Mouse (Mus musculus) kidney, embryonic 15.5 days (tissue): Measurements from ENCODE around the gene Btbd9. TPM values are rescaled to one million over a fixed set of nuclear protein-coding genes. Genes with fewer than 3 reads are reported as not detected.

ENCODE experiments used
- ATAC-seq: fragments of 200-750 bp; cut with Nextera tagmentation; replicated peaks from 2 replicates; pipeline ENCODE4 v1.8.0; 2017; ENCODE audit warnings: moderate TSS enrichment; ENCODE audit not compliant: low FRiP score
- H3K27ac ChIP-seq: fragments of 300-500 bp; sonication (generic); 2 replicates; pipeline ENCODE4 v1.5.1; 2015; ENCODE audit warnings: mild to moderate bottlenecking, inconsistent platforms
- H3K27me3 ChIP-seq: fragments of 300-500 bp; sonication (generic); 2 replicates; pipeline ENCODE4 v1.6.1; 2015; ENCODE audit warnings: inconsistent platforms
- H3K36me3 ChIP-seq: fragments of 300-500 bp; sonication (generic); 2 replicates; pipeline ENCODE4 v1.6.1; 2015; ENCODE audit warnings: inconsistent platforms
- H3K4me1 ChIP-seq: fragments of 300-500 bp; sonication (generic); 2 replicates; pipeline ENCODE4 v1.6.1; 2015; ENCODE audit warnings: inconsistent platforms
- H3K4me2 ChIP-seq: fragments of 300-500 bp; sonication (generic); 2 replicates; pipeline ENCODE4 v1.6.1; 2015; ENCODE audit warnings: moderate library complexity, mild to moderate bottlenecking, inconsistent platforms
- H3K4me3 ChIP-seq: fragments of 300-500 bp; sonication (generic); replicated peaks from 2 replicates; pipeline ENCODE4 v1.5.1; 2015; ENCODE audit warnings: mild to moderate bottlenecking, inconsistent platforms
- H3K9ac ChIP-seq: fragments of 300-500 bp; sonication (generic); 2 replicates; pipeline ENCODE4 v1.6.1; 2015; ENCODE audit warnings: mild to moderate bottlenecking, inconsistent platforms
- H3K9me3 ChIP-seq: fragments of 300-500 bp; sonication (generic); replicated peaks from 2 replicates; pipeline ENCODE4 v1.6.1; 2016; ENCODE audit warnings: inconsistent platforms
- WGBS: fragments of 180-500 bp; shearing (Covaris S2); methylation state at CpG from one replicate; pipeline ENCODE4 v1.1.7; 2015; ENCODE audit warnings: mixed read lengths; 5-methylcytosine and 5-hydroxymethylcytosine counted together
- polyA plus RNA-seq: library from polyadenylated mRNA; unstranded; fragments of >200 nt; fragmentation: Nextera tagmentation; extraction: Ambion mirVana; gene quantifications from 2 replicates; pipeline ENCODE4 v1.2.1, GENCODE M21; 2015

The Btbd9 gene
- polyA plus RNA-seq, 1 experiment from 2014 or later = 57.8 TPM

- Histone ChIP-seq H3K27ac (no peak overlapping the region), H3K9me3 (no peaks in the 10 kb centered on the region), H3K27me3 (no peaks in the 10 kb centered on the region), H3K4me1 (peaks cover 3% of the 10 kb centered on the region; the same call in 1 of the 2 replicates), H3K4me2 (no peak overlapping the region), H3K4me3 (no peak overlapping the region), H3K9ac (no peak overlapping the region), H3K36me3 (no peaks in the 10 kb centered on the region)
- WGBS = 79% methylated on average over 2 of the region's 2 CpGs
- ATAC-seq = no peak
Measured at GRCm38 (mm10) chr17:30301338-30301737, 274.9 kb downstream of the Btbd9 start.

DNA sequence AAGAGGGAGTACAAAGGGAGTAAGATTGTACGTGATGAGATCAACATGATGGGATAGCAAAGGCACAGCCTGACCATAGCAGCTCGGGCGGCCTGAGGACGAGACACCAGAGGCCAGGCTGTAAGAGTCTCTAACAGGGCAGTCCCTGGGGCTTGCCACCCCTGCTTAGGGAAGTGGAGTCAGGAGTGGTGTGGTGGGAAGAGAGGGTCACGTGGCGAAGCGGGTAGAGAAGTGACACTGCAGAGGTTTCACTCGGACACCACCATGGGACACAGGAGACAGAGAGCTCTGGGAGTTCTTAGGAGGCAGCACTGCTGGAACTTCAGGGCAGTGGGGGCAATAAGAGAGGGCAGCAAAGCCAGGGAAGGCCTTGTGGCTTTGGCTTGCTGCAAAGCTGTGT lies 278.9 kb downstream of the Btbd9 start:
- Histone ChIP-seq H3K27ac (no peak overlapping the region), H3K4me1 (peaks cover 18% of the 10 kb centered on the region; the same call in 1 of the 2 replicates), H3K9me3 (no peaks in the 10 kb centered on the region), H3K27me3 (no peaks in the 10 kb centered on the region), H3K4me2 (no peak overlapping the region), H3K4me3 (no peak overlapping the region), H3K9ac (no peak overlapping the region), H3K36me3 (no peaks in the 10 kb centered on the region)
- WGBS = 94% methylated on average over 8 of the region's 8 CpGs
- ATAC-seq = no peak

DNA sequence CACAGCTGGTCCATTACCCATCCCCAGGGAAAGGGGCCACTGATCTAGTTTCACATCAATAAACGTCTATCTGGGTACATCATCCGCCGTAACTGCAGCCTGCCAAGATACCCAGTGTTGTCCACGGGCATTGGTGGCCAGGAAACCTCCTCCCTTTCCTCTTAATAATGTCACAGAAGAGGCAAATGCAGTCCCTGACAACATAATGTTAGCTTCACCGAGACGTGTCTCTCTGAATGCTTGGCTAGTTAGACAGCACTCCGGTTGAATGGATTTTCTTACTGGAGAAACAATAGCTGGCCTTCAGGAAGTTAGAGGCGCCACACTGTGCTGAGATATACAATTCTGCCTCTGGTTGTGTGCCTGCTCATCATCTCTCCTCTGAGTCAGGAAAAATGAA lies 280.2 kb downstream of the Btbd9 start:
- Histone ChIP-seq H3K9ac (no peak overlapping the region), H3K27me3 (no peaks in the 10 kb centered on the region), H3K4me1 (peaks cover 30% of the 10 kb centered on the region), H3K9me3 (no peaks in the 10 kb centered on the region), H3K4me2 (no peak overlapping the region), H3K36me3 (no peaks in the 10 kb centered on the region), H3K4me3 (no peak overlapping the region), H3K27ac (no peak overlapping the region)
- ATAC-seq = no peak
- WGBS = 40% methylated on average over 8 of the region's 8 CpGs

DNA sequence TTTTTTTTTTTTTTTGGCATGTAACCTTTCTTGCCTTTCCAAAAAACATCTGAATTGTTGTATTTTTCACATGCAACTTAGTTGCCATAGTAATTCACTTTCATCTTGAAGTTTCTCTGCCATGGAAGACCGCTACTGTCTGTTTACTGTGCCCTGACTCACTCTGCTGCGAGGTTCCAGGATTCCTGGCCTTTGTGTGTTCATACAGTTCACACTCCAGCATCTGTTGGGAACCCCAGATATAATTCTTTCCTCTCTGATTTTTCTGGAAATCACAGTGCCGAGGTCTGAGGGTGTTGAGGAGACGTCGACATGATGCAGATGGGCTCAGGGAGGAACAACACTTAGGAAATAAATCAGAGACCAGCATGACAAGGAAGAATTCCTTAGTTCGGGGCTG lies 283.6 kb downstream of the Btbd9 start:
- Histone ChIP-seq H3K27me3 (no peaks in the 10 kb centered on the region), H3K4me2 (no peak overlapping the region), H3K4me1 (peaks cover 39% of the 10 kb centered on the region), H3K27ac (no peak overlapping the region), H3K4me3 (no peak overlapping the region), H3K9ac (no peak overlapping the region), H3K9me3 (no peaks in the 10 kb centered on the region), H3K36me3 (no peaks in the 10 kb centered on the region)
- WGBS = 38% methylated on average over 6 of the region's 6 CpGs
- no peak for ATAC-seq

DNA sequence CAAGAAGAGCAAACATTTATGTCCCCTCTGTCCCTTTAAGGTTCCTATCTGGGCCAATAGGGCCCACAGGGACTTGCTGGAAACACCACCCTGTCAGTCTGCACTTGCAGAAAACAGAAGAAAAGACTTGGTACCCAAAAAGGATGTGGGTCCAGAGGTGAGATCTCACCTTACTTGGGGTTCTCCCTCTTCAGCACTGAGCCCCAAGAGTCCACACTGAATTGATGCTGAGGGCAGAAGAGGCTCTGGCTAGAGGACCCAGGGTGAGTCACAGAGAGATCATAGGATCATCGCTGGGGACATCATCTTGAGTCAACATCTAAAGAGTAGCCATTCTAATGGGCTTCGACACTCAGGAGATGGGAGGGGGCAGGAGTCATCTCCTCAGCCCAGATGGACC lies 290.6 kb downstream of the Btbd9 start:
- ATAC-seq = no peak
- no peak overlapping the region for H3K4me2 ChIP-seq
- 86% methylated on average over 2 of the region's 2 CpGs for WGBS
- no peaks in the 10 kb centered on the region for H3K27me3 ChIP-seq
- H3K4me3 ChIP-seq = no peak overlapping the region
- H3K9me3 ChIP-seq = no peaks in the 10 kb centered on the region
- H3K36me3 ChIP-seq = no peaks in the 10 kb centered on the region
- no peak overlapping the region for H3K27ac ChIP-seq
- peaks cover 22% of the 10 kb centered on the region for H3K4me1 ChIP-seq
- no peak overlapping the region for H3K9ac ChIP-seq

DNA sequence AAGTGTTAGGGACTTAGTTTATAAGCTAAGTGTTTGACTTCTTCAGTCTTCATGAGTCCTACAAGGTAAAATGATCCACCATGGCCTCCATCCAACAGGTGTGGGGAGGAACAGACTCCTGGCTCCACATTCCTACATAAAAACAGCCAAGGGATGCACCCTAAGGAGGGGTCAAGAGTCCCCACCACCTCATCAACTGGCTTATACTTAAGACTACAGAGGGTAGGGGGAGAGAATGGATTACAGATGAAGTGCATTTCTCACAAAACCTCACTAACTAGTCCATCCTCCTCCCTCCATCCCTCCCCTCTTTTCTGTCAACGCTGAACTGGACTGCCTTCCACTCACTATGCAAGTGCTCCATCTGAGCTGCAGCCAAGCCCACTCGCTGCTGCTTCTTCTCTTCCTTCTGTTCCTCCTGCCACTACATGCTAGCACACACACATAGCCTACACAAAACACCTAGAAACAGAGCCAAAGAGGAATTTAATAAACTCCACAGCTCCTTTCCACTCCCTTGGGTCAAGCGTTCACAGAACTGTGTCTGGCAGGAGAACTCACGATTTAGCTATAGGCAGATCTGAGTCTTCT lies 292.7 kb downstream of the Btbd9 start:
- 78% methylated on average over 4 of the region's 4 CpGs for WGBS

GRCm38 (mm10) chr17:30283001-30283400 lies 293.3 kb downstream of the Btbd9 start:
- Histone ChIP-seq H3K27ac (no peak overlapping the region), H3K36me3 (no peaks in the 10 kb centered on the region), H3K27me3 (no peaks in the 10 kb centered on the region), H3K9ac (no peak overlapping the region), H3K4me3 (no peak overlapping the region), H3K4me1 (peaks cover 21% of the 10 kb centered on the region), H3K4me2 (no peak overlapping the region), H3K9me3 (no peaks in the 10 kb centered on the region)
- no peak for ATAC-seq

More for the DNA sequence above, 292.7 kb downstream of the Btbd9 start:
- no peak overlapping the region for H3K27ac ChIP-seq
- H3K4me3 ChIP-seq = no peak overlapping the region
- no peak for ATAC-seq
- peaks cover 21% of the 10 kb centered on the region for H3K4me1 ChIP-seq
- H3K9me3 ChIP-seq = no peaks in the 10 kb centered on the region
- H3K4me2 ChIP-seq = no peak overlapping the region
- H3K36me3 ChIP-seq = no peaks in the 10 kb centered on the region
- H3K9ac ChIP-seq = no peak overlapping the region
- H3K27me3 ChIP-seq = no peaks in the 10 kb centered on the region

DNA sequence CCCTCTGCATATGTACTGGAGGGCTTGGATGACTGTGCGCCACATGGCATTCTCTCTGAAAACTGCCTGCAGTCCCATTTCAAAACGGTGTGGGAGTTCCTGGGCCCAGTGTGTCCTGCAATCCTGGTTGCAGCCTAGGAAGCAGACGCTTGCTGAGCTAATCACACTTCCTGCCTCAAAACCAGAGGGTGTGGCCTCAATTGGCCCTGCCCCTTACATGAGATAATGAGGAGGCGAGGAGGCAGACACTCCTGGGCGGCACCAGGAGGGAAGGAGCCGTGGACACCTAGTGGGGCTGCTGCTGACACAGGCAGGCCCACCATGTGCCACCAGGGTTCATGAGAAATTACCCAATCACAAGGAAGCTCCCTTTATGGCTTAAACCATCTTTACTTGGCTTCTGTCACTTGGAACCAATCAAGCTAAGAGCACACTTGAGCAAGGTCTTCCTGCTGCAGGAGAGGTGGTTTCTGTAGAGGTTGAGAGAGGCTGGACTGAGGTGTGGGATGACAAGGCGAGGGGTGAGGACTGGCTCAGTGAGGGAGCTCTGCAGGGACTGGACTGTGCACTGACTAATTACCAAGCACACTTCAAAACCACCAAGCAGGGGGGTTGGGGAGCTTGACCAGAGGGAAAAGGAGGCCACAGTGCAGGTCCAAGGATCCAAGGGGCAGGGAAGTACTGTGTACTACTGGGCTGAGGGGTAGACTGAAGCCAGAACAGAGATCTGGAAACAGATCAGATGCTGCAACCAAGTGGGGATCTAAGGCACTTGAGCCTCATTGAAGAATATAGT lies 295.8 kb downstream of the Btbd9 start:
- Histone ChIP-seq H3K4me2 (no peak overlapping the region), H3K27me3 (no peaks in the 10 kb centered on the region), H3K9me3 (no peaks in the 10 kb centered on the region), H3K36me3 (no peaks in the 10 kb centered on the region), H3K4me1 (peaks cover 13% of the 10 kb centered on the region), H3K4me3 (no peak overlapping the region), H3K27ac (no peak overlapping the region), H3K9ac (no peak overlapping the region)
- WGBS = 70% methylated on average over 7 of the region's 7 CpGs
- no peak for ATAC-seq

- Histone ChIP-seq H3K4me2 (no peak overlapping the region), H3K27me3 (no peaks in the 10 kb centered on the region)
- WGBS = 77% methylated on average over 5 of the region's 5 CpGs
Measured at GRCm38 (mm10) chr17:30279684-30280083, 296.6 kb downstream of the Btbd9 start.

DNA sequence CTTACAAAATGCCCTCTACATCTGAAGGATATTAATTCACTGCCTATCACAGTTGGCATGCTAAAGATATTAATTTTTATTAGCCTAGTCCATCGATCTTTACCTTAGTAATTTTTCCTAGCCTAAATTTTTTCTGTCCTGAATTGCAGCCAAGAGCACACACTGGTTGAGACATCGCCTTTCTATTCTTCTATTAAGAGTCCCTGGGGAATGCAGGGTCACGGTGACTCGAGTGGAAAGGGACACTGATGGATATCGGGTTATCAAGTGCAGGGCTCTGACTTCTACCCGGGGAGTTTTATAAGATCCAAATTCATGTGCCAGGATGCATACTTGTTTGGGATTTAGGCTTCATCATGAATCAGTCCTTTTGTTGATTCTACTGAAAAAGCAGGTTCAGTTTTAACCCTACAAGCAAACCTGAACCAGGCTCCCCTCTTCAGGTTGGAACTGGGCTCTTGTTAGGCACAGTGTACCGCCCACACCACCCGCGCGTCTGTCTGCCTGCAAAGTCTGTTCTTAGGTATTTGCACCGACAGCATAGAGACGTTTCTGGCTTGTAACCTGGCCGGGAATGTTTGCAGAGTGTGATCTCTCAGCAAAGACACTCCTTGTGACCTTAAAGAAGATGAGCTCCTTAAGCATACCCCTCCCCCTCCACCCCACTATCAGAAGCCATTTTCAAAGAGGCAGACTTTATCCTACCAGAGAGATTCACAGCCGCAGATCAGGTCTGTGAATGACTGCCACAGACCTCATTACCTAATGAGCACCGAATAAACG lies 297.5 kb downstream of the Btbd9 start:
- H3K4me2 ChIP-seq = no peak overlapping the region
- no peak overlapping the region for H3K9ac ChIP-seq
- H3K4me3 ChIP-seq = no peak overlapping the region
- ATAC-seq = no peak
- no peaks in the 10 kb centered on the region for H3K9me3 ChIP-seq
- H3K4me1 ChIP-seq = 0 out of 2 replicates have a peak, but pooled peaks cover 4% of the 10 kb centered on the region
- H3K27me3 ChIP-seq = no peaks in the 10 kb centered on the region
- H3K36me3 ChIP-seq = peaks cover 8% of the 10 kb centered on the region
- 34% methylated on average over 16 of the region's 16 CpGs for WGBS
- no peak overlapping the region for H3K27ac ChIP-seq

More at GRCm38 (mm10) chr17:30279684-30280083, 296.6 kb downstream of the Btbd9 start:
- no peaks in the 10 kb centered on the region for H3K9me3 ChIP-seq
- H3K4me1 ChIP-seq = peaks cover 6% of the 10 kb centered on the region; the same call in 1 of the 2 replicates
- no peak for ATAC-seq
- H3K27ac ChIP-seq = no peak overlapping the region
- H3K9ac ChIP-seq = no peak overlapping the region
- H3K36me3 ChIP-seq = 0 out of 2 replicates have a peak, but pooled peaks cover 3% of the 10 kb centered on the region
- H3K4me3 ChIP-seq = no peak overlapping the region

GRCm38 (mm10) chr17:30276477-30276876 lies 299.8 kb downstream of the Btbd9 start:
- H3K4me2 ChIP-seq = no peak overlapping the region
- 86% methylated on average over 4 of the region's 4 CpGs for WGBS
- no peaks in the 10 kb centered on the region for H3K9me3 ChIP-seq
- 0 out of 2 replicates have a peak, but pooled peaks cover 4% of the 10 kb centered on the region for H3K4me1 ChIP-seq
- no peak overlapping the region for H3K27ac ChIP-seq
- H3K36me3 ChIP-seq = peaks cover 11% of the 10 kb centered on the region
- H3K27me3 ChIP-seq = no peaks in the 10 kb centered on the region
- ATAC-seq = no peak
- no peak overlapping the region for H3K4me3 ChIP-seq
- no peak overlapping the region for H3K9ac ChIP-seq

DNA sequence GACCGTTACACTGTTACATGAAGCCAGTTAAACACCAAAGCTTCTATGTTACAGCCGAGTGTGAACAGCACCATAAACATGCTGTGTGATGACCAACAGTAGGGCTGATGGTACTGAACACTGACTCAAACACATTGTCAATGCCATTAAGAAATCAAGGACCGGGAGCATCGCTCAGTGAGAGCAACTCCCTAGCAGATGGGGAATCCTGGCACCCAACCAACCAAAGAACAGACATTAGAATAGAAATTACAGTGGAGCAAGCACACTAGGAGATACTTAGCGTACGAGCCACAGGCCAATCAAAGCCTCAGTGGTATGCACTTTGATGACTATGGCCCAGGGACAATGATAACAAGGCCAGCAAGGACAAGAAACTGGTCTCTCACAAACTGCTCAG lies 303.5 kb downstream of the Btbd9 start:
- H3K36me3 ChIP-seq = peaks cover 11% of the 10 kb centered on the region
- H3K27me3 ChIP-seq = no peaks in the 10 kb centered on the region
- no peak for ATAC-seq
- WGBS = 83% methylated on average over 6 of the region's 6 CpGs
- no peak overlapping the region for H3K4me2 ChIP-seq
- peaks cover 7% of the 10 kb centered on the region for H3K4me1 ChIP-seq
- no peak overlapping the region for H3K4me3 ChIP-seq
- H3K27ac ChIP-seq = no peak overlapping the region
- no peaks in the 10 kb centered on the region for H3K9me3 ChIP-seq
- H3K9ac ChIP-seq = no peak overlapping the region
